Comparison of ENCODE assay signal across 8 mouse cellular contexts in genomic region chr14:60736591-60737192, GRCm38 (mm10). TPM values are rescaled to one million over a fixed set of nuclear protein-coding genes. Genes with fewer than 3 reads are reported as not detected.
DNase-seq lines count a peak whose midpoint lies in the region; ATAC-seq and TF ChIP-seq lines count a peak whose summit lies in the region.

No protein-coding gene starts in this region.

- no peak for TF ChIP-seq CTCF in left cerebral cortex, adult 2 months (IDR thresholded peaks at IDR 0.05)
- TF ChIP-seq CTCF in cortical plate, adult 2 months (IDR thresholded peaks at IDR 0.05; ENCODE audit: extremely low read depth, insufficient read depth, low read length) = no peak

- H3K9me3 ChIP-seq in heart, embryonic 14.5 days (ENCODE audit: control insufficient read depth, low read length) = no peaks in the 10 kb centered on the region
- H3K9me3 ChIP-seq in stomach, embryonic 15.5 days = no peaks in the 10 kb centered on the region

- no peaks in the 10 kb centered on the region for H3K27me3 ChIP-seq in heart, embryonic 14.5 days (ENCODE audit: control insufficient read depth, insufficient read depth, low read length)
- H3K27me3 ChIP-seq in stomach, embryonic 15.5 days (replicated peaks) = no peaks in the 10 kb centered on the region

- intact Hi-C loops in left cerebral cortex, adult 2 months (cut with DNase I) = no loop called here
- intact Hi-C loops in left cerebral cortex, postnatal 4 days (cut with DNase I) = no loop called here

- DNase-seq in left cerebral cortex, adult 2 months (ENCODE audit: extremely low spot score in 1 of 2, low spot score in 2 of 2) = no peak
- no peak for DNase-seq in left cerebral cortex, postnatal 4 days
- peak; percentile 20 to 55 for DNase-seq in kidney, postnatal 25 days

- H3K9ac ChIP-seq in heart, embryonic 14.5 days (ENCODE audit: low read length) = peak overlapping the region; percentile 66
- H3K9ac ChIP-seq in stomach, embryonic 15.5 days = no peak overlapping the region

- TF ChIP-seq POLR2A in cortical plate, adult 2 months (IDR thresholded peaks at IDR 0.05; ENCODE audit: extremely low read depth, insufficient read depth, low read length) = no peak

- H3K36me3 ChIP-seq in heart, embryonic 14.5 days (ENCODE audit: control insufficient read depth, insufficient read depth, low read length) = no peaks in the 10 kb centered on the region
- H3K36me3 ChIP-seq in stomach, embryonic 15.5 days = no peaks in the 10 kb centered on the region

- no peak for ATAC-seq in heart, embryonic 14.5 days (ENCODE audit: insufficient number of reproducible peaks, insufficient read depth, low FRiP score, low read depth)
- peak; percentile 66 for ATAC-seq in megakaryocyte progenitor cell, adult 5-6 weeks (replicated peaks; ENCODE audit: poor library complexity)
- ATAC-seq in stomach, embryonic 15.5 days (ENCODE audit: insufficient read depth, low FRiP score, low read depth) = peak; percentile 61; the same call in 1 of the 2 replicates
- no peak for ATAC-seq in erythroblast, adult 5-6 weeks (replicated peaks; ENCODE audit: low FRiP score, poor library complexity, severe bottlenecking)

- peak overlapping the region; percentile 67 for H3K4me2 ChIP-seq in heart, embryonic 14.5 days (ENCODE audit: low read length)
- peak overlapping the region; percentile 35 for H3K4me2 ChIP-seq in stomach, embryonic 15.5 days

- peaks cover 2% of the 10 kb centered on the region for H3K4me1 ChIP-seq in cortical plate, adult 2 months (ENCODE audit: control insufficient read depth, insufficient read depth, low read length)
- H3K4me1 ChIP-seq in heart, embryonic 14.5 days (ENCODE audit: control insufficient read depth in 2 of 2, insufficient read depth in 2 of 2, low read length in 2 of 2) = peaks cover 52 to 85% of the 10 kb centered on the region in 2 experiments
- peaks cover 47% of the 10 kb centered on the region for H3K4me1 ChIP-seq in stomach, embryonic 15.5 days

- H3K27ac ChIP-seq in left cerebral cortex, adult 2 months = peak overlapping the region; percentile 44; the same call in 1 of the 2 replicates
- peak overlapping the region; percentile 26; the same call in 1 of the 2 replicates for H3K27ac ChIP-seq in cortical plate, adult 2 months (ENCODE audit: insufficient read depth, low read length)
- peak overlapping the region; percentile 59 to 94 for H3K27ac ChIP-seq in heart, embryonic 14.5 days (replicated peaks in 1 of 2; ENCODE audit: control insufficient read depth in 1 of 2, insufficient read depth in 1 of 2, low read depth in 2 of 2, low read length in 2 of 2)
- H3K27ac ChIP-seq in stomach, embryonic 15.5 days = peak overlapping the region; percentile 86

- H3K4me3 ChIP-seq in left cerebral cortex, adult 2 months = no peak overlapping the region
- no peak overlapping the region for H3K4me3 ChIP-seq in cortical plate, adult 2 months (ENCODE audit: insufficient read depth, low read length)
- H3K4me3 ChIP-seq in heart, embryonic 14.5 days (ENCODE audit: control insufficient read depth in 1 of 2, insufficient read depth in 1 of 2, low read depth in 1 of 2, low read length in 2 of 2) = peak overlapping the region in 1 of 2 experiments; percentile 7; a peak in 1 of 4 replicates
- H3K4me3 ChIP-seq in stomach, embryonic 15.5 days (replicated peaks) = no peak overlapping the region

- 9% methylated on average over 4 of the region's 4 CpGs for WGBS in heart, embryonic 14.5 days
- 10% methylated on average over 4 of the region's 4 CpGs for WGBS in stomach, embryonic 15.5 days

RNA-seq across cellular contexts. Expression of gene C1qtnf9, which starts 31.2 kb away (rescaled TPM):
- under 1 TPM; 0.23 to 0.30 TPM for total RNA-seq in left cerebral cortex, adult 2 months (2021)
- under 1 TPM in 1 of 2 experiments, not detected in 1; 0.20 TPM for total RNA-seq in left cerebral cortex, postnatal 4 days (2021)
- polyA plus RNA-seq in cortical plate, adult 2 months (2012; rRNA removed) = 0.31 and 0.36 TPM in 2 replicates
- 0.31 and 0.98 TPM in 2 replicates for polyA plus RNA-seq in heart, embryonic 14.5 days (2014; fragmentation: Nextera tagmentation; extraction: Ambion mirVana)
- total RNA-seq in megakaryocyte progenitor cell, adult 5-6 weeks (2015) = not detected in 2 replicates
- not detected in 2 replicates for total RNA-seq in megakaryocyte progenitor cell, adult 5-6 weeks (2017)
- 2.7 and 2.8 TPM in 2 replicates for polyA plus RNA-seq in stomach, embryonic 15.5 days (2015; fragmentation: Nextera tagmentation; extraction: Ambion mirVana)
- not detected in 2 replicates for total RNA-seq in erythroblast, adult 5-6 weeks (2015; ENCODE audit: low replicate concordance)
- not detected in 2 replicates for total RNA-seq in erythroblast, adult 5-6 weeks (2017; ENCODE audit: low replicate concordance)

RNA-seq across cellular contexts. Expression of gene Mipep, which starts 47.7 kb away (rescaled TPM):
- 10 to 100 TPM; 24.9 to 25.3 TPM for total RNA-seq in left cerebral cortex, adult 2 months (2021)
- 10 to 100 TPM; 23.3 to 25.3 TPM for total RNA-seq in left cerebral cortex, postnatal 4 days (2021)
- 15.7 and 18.5 TPM in 2 replicates for polyA plus RNA-seq in cortical plate, adult 2 months (2012; rRNA removed)
- polyA plus RNA-seq in heart, embryonic 14.5 days (2014; fragmentation: Nextera tagmentation; extraction: Ambion mirVana) = 33.4 and 37.3 TPM in 2 replicates
- 15.8 and 20.6 TPM in 2 replicates for total RNA-seq in megakaryocyte progenitor cell, adult 5-6 weeks (2015)
- total RNA-seq in megakaryocyte progenitor cell, adult 5-6 weeks (2017) = 23.1 and 24.2 TPM in 2 replicates
- 18.2 and 20.1 TPM in 2 replicates for polyA plus RNA-seq in stomach, embryonic 15.5 days (2015; fragmentation: Nextera tagmentation; extraction: Ambion mirVana)
- 1.9 and 2.5 TPM in 2 replicates for total RNA-seq in erythroblast, adult 5-6 weeks (2015; ENCODE audit: low replicate concordance)
- total RNA-seq in erythroblast, adult 5-6 weeks (2017; ENCODE audit: low replicate concordance) = 3.3 and 7.2 TPM in 2 replicates

Comparison
In these comparisons a context has a peak if more than half of its experiments do, and no peak if none do; other contexts are left out.
1. DNase-seq: peak in kidney, postnatal 25 days (2 of 2); none in left cerebral cortex, adult 2 months (0 of 2) and left cerebral cortex, postnatal 4 days (single experiment).
2. H3K27ac ChIP-seq: peak in every context shown above with its lines; median percentile 86 in stomach, embryonic 15.5 days; 76 in heart, embryonic 14.5 days; 44 in left cerebral cortex, adult 2 months; 26 in cortical plate, adult 2 months.
3. ATAC-seq: peak in megakaryocyte progenitor cell, adult 5-6 weeks (single experiment) and stomach, embryonic 15.5 days (single experiment); none in heart, embryonic 14.5 days (single experiment) and erythroblast, adult 5-6 weeks (single experiment).